13 mouse cellular contexts compared by ENCODE assay signal in genomic region chr4:148974833-148975232, GRCm38 (mm10).
A peak's percentile ranks its signal among the peaks of the same experiment; 100 is the strongest.
DNase-seq lines count a peak whose midpoint lies in the region; ATAC-seq lines count a peak whose summit lies in the region.
"Had no signal": no experiment of that assay in that cellular context is flagged by ENCODE, and none has a peak within 500 bp of the region (broad histone marks: within the 10 kb centered on the region; RNA-seq: fewer than 3 reads in every experiment).

No protein-coding gene starts in this region.

- peak overlapping the region; percentile 1; the same call in 1 of the 2 replicates for H3K27ac ChIP-seq in hindbrain, embryonic 14.5 days
- H3K27ac ChIP-seq: liver, embryonic 13.5 days had no signal

- no peak overlapping the region for H3K4me2 ChIP-seq in hindbrain, embryonic 14.5 days (replicated peaks)
- H3K4me2 ChIP-seq: liver, embryonic 13.5 days had no signal

- peak; percentile 30 for DNase-seq in cerebellum, adult 9-10 months
- no peak for DNase-seq in cerebellum, postnatal 36 days
- peak; percentile 91 for DNase-seq in left cerebral cortex, postnatal 4 days
- DNase-seq in left cerebral cortex, postnatal 10 days (ENCODE audit: extremely low spot score in 1 of 2, low spot score in 2 of 2) = no peak
- peak; percentile 33 for DNase-seq in cerebellum, adult 9-11 months
- DNase-seq in hindbrain, embryonic 14.5 days (ENCODE audit: low spot score) = peak; percentile 61
- no peak for DNase-seq in urinary bladder, postnatal 4 days (ENCODE audit: low spot score in 2 of 2)
- no peak for DNase-seq in lung, postnatal 36 days
- DNase-seq: heart, postnatal 36 days; kidney, adult 8-10 months; liver, embryonic 13.5 days; lung, postnatal 14 days; thymus, postnatal 36 days had no signal

- no peaks in the 10 kb centered on the region for H3K36me3 ChIP-seq in hindbrain, embryonic 14.5 days (replicated peaks; ENCODE audit: control insufficient read depth, insufficient read depth)

- no peak overlapping the region for H3K9ac ChIP-seq in hindbrain, embryonic 14.5 days
- H3K9ac ChIP-seq: liver, embryonic 13.5 days had no signal

- peaks cover 17% of the 10 kb centered on the region for H3K4me1 ChIP-seq in hindbrain, embryonic 14.5 days (replicated peaks; ENCODE audit: control insufficient read depth, insufficient read depth, low read length)

- 47% methylated on average over 7 of the region's 7 CpGs for WGBS in hindbrain, embryonic 14.5 days

- peak; percentile 32; the same call in 1 of the 2 replicates for ATAC-seq in hindbrain, embryonic 14.5 days (ENCODE audit: low FRiP score)

- H3K9me3 ChIP-seq in hindbrain, embryonic 14.5 days (ENCODE audit: control insufficient read depth, low read length) = no peaks in the 10 kb centered on the region
- H3K9me3 ChIP-seq: liver, embryonic 13.5 days had no signal

- H3K4me3 ChIP-seq in hindbrain, embryonic 14.5 days (replicated peaks; ENCODE audit: low read length) = no peak overlapping the region
- H3K4me3 ChIP-seq: liver, embryonic 13.5 days had no signal

- intact Hi-C loops in left cerebral cortex, postnatal 4 days (cut with DNase I) = no loop called here
- intact Hi-C loops in left cerebral cortex, postnatal 10 days (cut with DNase I) = no loop called here

- H3K27me3 ChIP-seq in hindbrain, embryonic 14.5 days (ENCODE audit: control insufficient read depth, insufficient read depth, low read length) = no peaks in the 10 kb centered on the region
- H3K27me3 ChIP-seq: liver, embryonic 13.5 days had no signal

Comparison
In these comparisons a context has a peak if more than half of its experiments do, and no peak if none do; other contexts are left out.
1. DNase-seq: peak in cerebellum, adult 9-10 months (single experiment), left cerebral cortex, postnatal 4 days (single experiment), cerebellum, adult 9-11 months (single experiment) and hindbrain, embryonic 14.5 days (single experiment); none in cerebellum, postnatal 36 days (0 of 2), left cerebral cortex, postnatal 10 days (0 of 2), urinary bladder, postnatal 4 days (0 of 2) and lung, postnatal 36 days (single experiment).